Mouse (Mus musculus): ENCODE results near the gene Tph2.
"Not testable (repeated sequence)": the region's sequence is repeated elsewhere in the genome, so short reads cannot be mapped to it uniquely, and the experiment has no call there.

Tph2 gene

DNA sequence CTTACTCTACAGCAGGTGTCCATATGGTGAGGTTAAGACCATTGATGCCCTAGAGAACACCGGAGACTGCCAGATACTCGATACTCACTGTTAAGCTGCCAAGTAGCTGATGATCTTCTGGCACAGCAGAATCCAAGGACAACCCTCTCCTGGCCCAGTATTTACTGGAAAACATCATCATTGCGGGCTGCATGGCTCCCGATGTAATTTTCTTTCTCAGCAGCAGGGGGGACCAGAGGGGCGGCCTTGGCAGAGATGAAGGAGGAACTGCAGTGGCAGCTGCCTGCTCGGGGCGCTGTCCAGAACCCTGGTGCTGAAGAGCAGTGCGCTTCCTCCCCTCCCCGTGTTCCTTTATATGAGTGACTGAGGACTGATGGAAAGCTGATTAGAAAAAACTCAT is at the start of gene Tph2:
Gene Tph2, minus strand, starts transcription at position 326 of the 400 bp plus-strand sequence.
- peak; percentile 71 for DNase-seq (ENCODE audit: low spot score)

DNA sequence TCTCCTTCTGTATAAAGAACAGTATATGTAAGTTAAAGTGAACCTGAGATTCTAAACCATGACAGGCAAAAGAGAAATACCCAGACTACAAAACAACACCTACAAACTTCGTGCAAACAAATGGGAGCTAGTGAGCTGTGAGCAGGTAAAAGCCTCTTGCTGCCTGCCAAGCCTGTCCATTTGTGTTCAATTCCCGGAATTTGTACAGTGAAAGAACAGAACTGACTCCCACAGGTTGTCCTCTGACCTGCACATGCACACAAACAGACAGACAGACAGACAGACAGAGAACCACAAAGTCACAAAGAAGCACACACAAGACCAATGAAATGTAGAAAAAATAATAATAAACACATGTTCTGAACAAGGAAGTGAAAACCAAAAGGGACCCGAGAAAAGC is 49.0 kb upstream of the Tph2 start:
- DNase-seq (ENCODE audit: low spot score) = no peak

DNA sequence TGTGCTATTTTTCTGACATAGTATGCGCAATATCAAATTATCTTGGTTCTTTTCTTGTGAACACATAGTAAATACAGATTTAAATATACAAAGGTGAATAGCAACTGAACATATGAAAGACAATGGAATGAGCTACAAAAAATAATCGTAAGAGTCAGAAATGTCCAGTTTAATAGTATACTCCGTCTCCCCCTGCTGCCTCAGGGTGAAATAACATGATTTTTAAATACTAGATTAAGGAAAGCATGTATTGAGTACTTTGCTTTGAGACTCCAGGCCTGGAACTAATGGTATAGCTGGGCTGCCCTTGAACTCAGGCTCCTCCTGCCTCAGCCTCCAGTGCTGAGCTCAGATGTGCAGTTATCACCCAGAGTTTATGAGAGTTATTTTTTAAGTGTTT is 47.7 kb upstream of the Tph2 start:
- peak; percentile 21 for DNase-seq (ENCODE audit: low spot score)

DNA sequence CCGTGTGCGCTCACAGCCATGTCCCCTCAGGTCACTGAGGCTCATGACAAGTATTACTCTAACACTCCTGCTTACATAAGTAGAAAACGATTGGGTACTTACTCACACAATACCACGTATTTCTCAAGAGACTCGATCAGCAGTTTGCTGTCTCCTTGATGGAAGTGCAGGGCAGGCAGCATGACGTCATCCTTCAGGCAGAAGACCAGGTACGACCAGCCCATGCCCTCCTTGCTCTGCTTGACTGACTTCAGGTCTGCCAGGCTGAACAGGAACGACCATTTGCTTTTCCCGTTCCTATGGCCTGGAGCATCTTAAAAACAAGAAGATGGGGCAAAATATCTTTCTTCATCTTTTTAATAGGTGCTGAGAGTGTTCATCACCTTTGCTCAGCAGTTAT is 44.2 kb upstream of the Tph2 start:
- no peak for DNase-seq (ENCODE audit: low spot score)

DNA sequence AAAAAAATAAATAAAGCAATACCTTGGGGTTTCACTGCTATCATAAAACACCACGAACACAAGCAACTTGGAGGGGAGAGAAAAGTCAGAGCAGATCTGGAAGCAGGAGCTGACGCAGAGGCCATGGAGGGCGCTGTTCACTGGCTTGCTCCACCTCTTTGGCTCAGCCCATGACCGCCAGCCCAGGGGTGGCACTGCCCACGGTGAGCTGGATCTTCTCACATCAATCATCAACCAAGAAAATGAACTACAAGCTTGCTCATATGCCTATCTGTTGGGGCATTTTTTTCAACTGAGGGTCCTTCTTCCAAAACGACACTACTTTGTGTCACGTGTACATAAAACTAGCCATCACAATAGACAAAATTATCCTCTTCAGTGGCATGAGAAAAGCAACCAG is 41.8 kb upstream of the Tph2 start:
- no peak for DNase-seq (ENCODE audit: low spot score)

DNA sequence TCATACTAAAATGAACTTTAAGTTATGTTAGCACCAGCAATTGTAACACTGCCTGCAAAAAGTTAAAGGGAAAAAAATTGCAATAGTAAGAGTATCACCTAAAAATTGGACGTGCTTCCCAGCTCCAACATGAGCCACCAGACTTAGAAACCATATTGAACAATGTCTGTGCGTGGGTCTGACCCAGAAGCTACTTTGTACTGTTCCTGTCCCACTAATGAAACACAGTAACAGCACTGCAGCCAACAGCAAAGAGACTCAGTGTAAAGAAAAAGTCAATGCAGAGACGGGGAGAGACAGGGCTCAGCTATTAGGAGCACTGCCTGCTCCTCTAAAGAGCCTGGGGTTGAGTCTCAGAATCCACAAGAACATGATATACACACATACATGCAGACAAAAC is 39.0 kb upstream of the Tph2 start:
- DNase-seq (ENCODE audit: low spot score) = no peak

DNA sequence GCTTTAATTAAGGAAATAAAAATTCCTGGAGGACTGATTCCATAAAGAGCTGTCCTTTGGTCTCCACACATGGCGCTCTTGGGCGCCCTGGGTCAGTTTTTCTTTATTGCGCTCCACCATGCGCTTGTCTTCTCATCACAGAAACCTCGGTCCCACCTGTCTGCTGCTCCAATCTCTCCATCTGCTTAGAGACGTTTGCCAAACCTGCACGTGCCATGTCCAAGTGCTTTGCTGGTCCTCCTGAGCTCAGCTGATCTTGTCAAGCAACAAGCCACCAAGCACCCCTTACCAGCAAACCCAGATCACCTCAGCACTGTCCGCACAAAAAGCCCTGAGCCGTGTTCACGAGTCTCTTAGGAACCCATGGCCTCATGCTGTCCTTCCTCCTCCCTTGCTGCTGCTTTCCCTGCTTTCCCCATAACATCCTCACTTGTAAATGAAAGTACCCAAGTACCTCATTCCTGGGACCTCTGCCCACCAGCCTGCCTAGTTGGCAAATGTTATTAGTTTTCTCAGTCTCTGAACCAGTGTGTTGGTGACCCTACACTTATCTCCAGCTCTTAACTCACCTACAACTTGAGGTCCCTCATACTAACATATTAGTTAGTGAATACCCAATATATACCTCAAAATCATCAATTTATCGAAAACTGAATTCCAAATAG is 28.2 kb upstream of the Tph2 start:
- DNase-seq (ENCODE audit: low spot score) = no peak

DNA sequence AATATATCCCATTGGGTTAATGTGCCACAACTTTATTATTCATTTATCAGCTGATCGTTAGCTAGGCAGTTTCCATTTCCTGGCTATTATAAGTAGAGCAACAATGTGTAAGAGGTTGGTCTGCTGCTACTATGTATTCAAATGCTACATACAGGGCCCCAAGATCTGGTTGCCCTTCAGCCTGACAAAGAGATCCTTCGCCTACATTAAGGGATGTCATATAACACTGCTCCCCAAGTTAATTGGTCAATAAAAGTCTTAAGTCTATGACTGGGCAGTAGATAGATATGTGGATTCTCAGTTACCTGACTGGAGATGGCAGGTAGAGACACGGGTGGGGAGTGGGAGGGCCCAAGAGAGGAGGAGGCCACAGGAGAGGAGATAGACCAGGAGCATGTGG is 21.0 kb upstream of the Tph2 start:
- no peak for DNase-seq (ENCODE audit: low spot score)

DNA sequence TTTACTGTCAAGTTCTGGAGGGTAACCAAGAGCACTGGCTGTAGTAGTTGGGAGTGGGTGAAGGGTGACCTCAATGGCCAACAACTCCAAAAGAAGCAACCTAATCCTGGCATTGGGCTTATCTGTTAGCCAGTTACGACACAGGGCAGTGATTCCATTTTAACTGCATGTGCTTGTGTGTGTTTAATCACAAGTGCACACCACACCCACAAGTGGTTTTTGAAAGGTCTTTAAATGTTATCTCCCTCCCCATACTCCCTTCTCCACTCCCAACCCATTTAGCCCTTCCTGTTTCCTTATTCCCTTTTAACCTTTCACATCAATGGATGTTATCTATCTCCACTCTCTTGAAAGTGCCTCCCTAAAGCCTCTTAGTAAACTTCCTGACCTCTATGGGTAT is 20.5 kb upstream of the Tph2 start:
- no peak for DNase-seq (ENCODE audit: low spot score)

DNA sequence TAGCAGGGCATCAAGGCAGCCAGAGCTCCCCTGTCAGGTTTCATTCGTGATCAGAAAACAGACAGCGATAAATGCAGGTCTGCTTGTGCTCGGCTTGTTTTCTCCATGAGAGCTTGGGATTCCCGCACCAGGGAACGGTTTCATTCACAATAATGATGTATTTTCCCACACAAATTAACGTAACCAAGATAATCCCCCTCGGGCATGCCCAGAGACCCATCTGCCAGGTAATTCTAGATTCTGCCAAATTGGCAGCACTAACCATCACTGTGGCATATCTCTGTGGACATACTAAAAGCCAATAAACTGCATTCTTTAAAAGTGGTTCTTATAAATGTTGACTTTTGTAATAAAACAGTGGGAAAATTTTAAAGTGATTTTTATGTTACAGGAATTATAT is 6.4 kb upstream of the Tph2 start:
- DNase-seq (ENCODE audit: low spot score) = no peak

DNA sequence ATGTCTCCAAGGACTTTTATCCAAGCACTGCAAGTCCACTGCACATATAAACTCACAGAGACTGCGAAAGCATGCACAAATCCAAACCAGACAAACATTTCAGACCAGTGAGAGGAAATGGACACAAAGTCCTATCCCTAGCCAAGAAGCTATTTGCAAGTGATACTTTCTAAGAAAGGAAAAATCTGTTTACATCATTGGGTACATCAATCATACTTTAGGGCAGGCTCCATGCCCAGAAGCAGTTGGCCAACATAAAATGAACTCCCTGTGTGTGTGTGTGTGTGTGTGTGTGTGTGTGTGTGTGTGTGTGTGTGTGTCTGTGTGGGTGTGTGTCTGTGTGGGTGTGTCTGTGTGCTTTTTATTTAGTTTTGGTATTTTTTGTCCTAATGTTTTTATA is 2.6 kb upstream of the Tph2 start:
- peak; percentile 71 for DNase-seq (ENCODE audit: low spot score)

DNA sequence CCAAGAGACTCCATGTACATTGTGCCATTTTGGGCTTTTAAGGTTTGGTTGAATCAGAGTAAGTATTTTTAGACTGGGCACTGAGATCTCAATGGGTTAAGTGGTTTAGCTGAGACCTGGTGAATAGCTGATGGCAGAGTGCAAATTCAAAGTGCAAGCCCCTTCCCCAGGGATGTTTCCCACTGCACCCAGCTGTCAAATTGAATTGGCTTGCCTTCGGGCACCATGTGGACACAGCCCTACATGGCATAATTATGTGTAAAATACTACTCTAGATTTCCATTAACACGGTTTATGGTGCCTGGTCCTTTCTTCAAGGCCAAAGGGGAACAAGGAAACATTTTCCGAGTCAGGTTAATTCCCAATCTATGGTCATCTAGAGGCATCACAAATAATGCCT is 3.8 kb downstream of the Tph2 start:
- no peak for DNase-seq (ENCODE audit: low spot score)

DNA sequence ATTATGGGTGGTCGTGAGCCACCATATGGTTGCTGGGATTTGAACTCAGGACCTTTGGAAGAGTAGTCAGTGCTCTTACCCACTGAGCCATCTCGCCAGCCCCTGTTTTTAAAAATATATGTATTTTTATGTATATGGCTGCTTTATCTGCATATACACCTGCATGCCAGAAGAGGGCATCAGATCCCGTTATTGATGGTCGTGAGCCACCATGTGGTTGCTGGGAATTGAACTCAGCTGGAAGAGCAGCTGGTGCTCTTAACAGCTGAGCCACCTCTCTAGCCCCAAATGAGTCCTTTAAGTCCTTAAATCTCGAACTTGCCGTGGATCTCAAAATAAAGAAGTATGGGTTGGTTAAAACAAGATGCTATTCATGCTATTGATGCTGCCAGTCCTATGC is 6.8 kb downstream of the Tph2 start:
- not testable (repeated sequence) for DNase-seq (ENCODE audit: low spot score)

DNA sequence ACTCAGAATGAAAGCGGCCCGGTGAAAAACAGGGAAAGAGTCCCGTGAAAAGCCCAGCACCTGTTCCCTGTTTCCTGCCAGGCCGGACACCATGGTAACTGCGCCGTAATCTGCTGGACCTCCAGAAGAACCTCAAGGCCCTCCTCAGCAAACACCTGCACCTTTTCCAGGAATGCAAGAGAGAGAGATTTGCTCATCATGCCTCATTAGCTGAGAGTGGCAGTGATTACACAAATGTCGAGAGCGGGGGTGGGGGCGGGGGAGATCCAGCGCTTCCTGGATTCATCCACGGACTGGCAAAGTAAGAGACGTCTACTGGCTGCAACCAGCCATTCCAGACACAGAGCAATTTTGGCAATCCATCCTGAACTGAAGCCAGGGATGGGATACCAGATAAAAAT is 9.2 kb downstream of the Tph2 start:
- DNase-seq (ENCODE audit: low spot score) = no peak

DNA sequence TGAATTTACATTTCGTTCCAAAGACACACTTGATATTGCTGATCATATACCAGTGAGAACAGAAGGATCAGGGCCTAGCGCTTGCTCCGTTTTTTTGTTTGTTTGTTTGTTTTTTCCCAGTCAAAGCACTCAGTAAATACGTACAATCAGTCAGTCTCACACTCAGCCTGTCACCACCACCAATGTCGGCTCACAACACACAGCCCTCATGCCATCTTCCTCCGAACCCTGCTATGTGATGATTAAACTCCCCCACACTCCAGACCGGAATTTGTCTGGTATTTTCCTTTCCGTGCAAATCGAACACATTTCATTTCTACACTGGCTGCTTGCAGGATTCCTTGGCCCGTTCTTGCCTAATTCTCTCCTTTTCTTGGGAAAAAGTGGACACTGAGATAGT is 11.5 kb downstream of the Tph2 start:
- no peak for DNase-seq (ENCODE audit: low spot score)

DNA sequence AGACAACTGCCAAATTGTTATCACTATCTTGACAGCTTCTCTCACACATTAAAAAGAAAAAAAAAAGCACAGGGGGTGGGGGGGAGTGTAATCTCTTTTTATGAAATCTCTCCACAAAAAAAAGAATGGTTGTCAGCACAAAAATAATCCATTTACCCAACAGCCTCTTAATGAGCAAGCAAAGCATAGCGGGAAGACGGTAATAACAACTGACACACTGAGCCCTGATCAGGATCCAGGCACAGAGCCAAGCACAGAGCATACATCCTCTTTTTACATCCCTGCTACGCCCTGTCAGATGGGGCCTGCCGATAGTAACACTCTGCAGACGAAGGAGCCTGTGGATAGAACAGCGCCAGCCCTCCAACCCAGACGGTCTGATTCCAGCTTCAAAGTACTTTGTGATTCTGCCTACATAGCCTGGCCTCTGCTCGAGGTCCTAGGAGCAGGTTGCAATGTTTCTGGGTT is 13.4 kb downstream of the Tph2 start:
- DNase-seq (ENCODE audit: low spot score) = no peak

DNA sequence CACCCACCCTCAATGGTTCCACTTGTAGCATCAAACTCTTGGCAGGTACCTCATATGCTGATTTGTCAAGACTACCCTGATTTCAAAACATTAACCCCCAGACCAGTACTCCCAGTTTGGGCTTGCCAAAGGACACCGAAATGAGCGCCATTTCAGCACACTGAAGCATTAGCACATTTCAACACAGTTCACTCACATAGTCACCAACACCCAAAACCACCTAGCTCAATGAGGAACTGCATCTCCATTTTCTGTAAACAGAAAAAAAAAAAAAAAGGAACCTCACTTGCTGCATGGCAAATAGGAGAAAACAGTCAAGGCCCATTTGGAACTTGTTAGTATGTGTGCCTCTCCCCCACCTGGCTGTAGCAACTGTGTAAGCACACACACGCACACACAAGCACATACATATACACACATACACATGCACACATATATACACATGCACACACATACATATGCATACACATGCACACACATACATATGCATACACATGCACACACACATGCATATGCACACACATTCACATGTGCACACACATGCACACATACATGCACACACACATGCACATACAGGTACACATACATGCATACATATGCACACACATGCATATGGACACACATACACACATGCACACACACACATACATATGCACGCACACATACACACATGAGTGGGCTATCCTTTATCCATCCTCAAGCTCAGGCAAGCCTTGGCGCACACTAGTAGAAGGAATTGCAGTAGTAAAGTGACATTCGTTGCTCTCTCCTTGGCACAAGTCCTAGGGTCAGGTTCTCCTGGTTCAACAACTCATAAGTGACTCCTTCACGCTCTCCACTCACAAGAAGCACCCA is 14.1 kb downstream of the Tph2 start:
- no peak for DNase-seq (ENCODE audit: low spot score)

DNA sequence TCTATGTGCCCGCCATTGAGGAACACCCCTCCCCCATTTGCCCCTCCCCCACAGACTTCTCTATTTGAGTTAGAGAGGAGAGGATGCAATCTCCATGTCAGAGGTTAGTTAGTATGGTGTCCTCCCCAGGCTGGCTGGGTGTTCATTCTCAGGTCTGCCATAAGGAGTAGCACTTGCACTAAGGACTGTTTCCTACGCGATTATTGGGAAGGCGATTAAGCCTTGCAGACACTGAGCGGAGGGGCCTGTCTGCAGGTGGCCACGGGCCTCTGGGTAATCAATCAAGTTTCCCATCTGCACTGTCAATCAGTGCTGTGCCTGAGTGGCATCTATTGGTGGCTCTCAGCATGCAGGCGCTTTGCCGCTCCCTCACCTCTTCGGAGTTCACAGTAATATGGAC is 15.4 kb downstream of the Tph2 start:
- no peak for DNase-seq (ENCODE audit: low spot score)

DNA sequence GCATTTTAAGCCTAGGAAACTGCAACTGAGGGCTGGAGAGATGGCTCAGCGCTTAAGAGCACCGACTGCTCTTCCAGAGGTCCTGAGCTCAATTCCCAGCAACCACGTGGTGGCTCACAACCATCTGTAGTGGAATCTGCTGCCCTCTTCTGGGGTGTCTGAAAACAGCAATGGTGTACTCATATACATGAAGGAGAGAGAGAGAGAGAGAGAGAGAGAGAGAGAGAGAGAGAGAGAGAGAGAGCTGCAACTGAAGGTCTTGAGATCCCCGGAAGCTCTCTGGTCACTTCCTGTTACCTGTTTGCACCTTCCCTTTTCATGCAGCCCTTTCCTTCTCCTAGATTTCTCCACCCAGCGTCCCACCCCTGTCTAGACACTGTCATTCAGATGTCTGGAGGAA is 24.5 kb downstream of the Tph2 start:
- no peak for DNase-seq (ENCODE audit: low spot score)

DNA sequence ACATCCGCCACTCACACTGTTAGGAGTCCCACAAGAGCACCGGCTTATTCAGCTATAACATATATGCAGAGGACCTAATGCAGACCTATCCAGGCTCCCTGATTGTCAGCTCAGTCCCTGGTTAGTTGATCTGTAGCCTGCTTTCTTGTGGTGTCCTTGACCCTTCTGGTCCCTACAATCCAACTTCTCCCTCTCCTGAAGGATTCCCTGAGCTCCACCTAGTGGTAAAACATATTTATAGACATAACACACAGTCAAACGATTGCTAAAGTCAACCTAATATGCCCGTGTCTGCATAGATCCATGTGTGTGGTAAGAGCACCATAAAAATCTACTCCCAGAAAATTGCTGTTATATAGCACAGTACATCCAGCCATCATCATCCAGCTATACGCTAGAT is 37.5 kb downstream of the Tph2 start:
- DNase-seq (ENCODE audit: low spot score) = peak; percentile 24

DNA sequence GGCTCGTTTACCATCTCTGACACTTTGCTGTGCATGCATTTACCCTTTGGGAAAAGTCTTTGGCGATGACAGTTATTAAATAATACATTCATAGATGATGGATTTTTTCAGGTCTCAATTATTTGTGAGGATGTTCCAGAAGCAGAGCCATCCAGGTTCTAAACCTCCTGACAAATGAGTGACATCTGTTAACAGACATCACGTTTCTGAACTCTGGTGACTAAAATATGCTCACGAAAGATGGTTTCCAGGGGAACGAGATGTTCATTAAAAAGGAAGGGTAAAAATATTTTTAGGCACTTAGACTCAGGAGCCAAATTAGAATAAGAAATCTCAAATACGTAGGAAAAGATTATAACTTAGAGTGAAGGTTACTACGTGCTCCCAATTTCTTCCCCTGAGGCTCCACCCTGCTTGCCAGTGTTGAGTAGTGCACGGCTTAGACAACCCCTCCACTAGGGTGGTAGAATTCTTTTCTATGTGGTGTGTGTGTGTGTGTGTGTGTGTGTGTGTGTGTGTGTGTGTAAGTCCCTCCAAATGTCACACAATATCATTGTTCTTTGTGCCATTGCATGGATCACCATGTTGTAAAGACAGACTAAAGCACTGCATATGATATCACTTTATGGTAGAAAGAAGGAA is 38.4 kb downstream of the Tph2 start:
- no peak for DNase-seq (ENCODE audit: low spot score)

DNA sequence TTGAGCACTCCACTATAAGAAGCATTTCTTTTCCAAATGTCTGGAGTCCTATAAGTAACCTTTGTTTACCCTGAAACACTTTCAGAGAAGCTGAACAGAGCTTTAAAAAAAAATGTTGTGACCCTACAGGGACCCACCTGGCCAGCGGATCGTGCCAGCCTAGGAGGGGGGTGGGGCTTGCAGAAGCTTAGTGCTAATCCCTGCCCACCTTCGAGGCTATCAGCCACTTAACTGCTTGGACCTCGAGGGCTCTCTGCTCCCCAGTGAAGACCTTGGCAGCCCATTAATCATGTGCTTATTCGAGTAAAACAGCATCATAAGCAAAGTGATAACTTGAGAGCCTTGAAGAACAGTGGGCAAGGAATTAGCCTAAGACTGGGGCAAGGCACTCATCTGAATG is 40.3 kb downstream of the Tph2 start:
- no peak for DNase-seq (ENCODE audit: low spot score)

DNA sequence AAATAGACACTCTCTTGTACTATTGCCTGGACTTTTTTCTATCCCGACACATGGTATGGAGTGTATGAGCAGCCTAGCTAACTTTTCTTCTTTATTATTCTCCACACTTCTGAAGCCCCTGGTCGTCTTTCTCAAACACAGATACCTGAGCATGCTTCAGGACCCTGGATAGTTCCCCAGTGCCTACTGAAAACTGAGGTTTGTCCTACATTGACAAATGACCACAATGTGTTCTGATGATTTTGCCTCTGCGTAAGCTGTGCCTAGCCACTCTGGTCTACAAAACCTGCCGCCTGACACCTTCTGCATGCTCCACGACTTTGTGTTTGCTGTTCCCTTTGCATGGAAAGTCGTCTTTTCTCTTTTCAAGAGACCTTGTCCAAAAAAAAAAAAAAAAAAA is 41.2 kb downstream of the Tph2 start:
- DNase-seq (ENCODE audit: low spot score) = peak; percentile 18
